Mouse (Mus musculus) stomach, embryonic 15.5 days (tissue): ENCODE measurements around the gene Rufy3. TPM values are rescaled to one million over a fixed set of nuclear protein-coding genes. Genes with fewer than 3 reads are reported as not detected.
"Not testable (repeated sequence)": the region's sequence is repeated elsewhere in the genome, so short reads cannot be mapped to it uniquely, and the experiment has no call there.

Source experiments
- ATAC-seq: fragments of 200-750 bp; cut with Nextera tagmentation; 2 replicates; pipeline ENCODE4 v1.8.0; 2017; ENCODE audit warnings: low read depth, moderate number of reproducible peaks, moderate TSS enrichment; ENCODE audit not compliant: insufficient read depth, low FRiP score
- H3K27ac ChIP-seq: fragments of 300-500 bp; sonication (generic); 2 replicates; pipeline ENCODE4 v1.5.1; 2015; ENCODE audit warnings: mild to moderate bottlenecking, inconsistent platforms
- H3K27me3 ChIP-seq: fragments of 300-500 bp; sonication (generic); replicated peaks from 2 replicates; pipeline ENCODE4 v1.6.1; 2015; ENCODE audit warnings: inconsistent platforms
- H3K36me3 ChIP-seq: fragments of 300-500 bp; sonication (generic); 2 replicates; pipeline ENCODE4 v1.6.1; 2015; ENCODE audit warnings: inconsistent platforms
- H3K4me1 ChIP-seq: fragments of 300-500 bp; sonication (generic); 2 replicates; pipeline ENCODE4 v1.6.1; 2015; ENCODE audit warnings: inconsistent platforms
- H3K4me2 ChIP-seq: fragments of 300-500 bp; sonication (generic); 2 replicates; pipeline ENCODE4 v1.6.1; 2015; ENCODE audit warnings: mild to moderate bottlenecking, inconsistent platforms
- H3K4me3 ChIP-seq: fragments of 300-500 bp; sonication (generic); replicated peaks from 2 replicates; pipeline ENCODE4 v1.5.1; 2015; ENCODE audit warnings: inconsistent platforms
- H3K9ac ChIP-seq: fragments of 300-500 bp; sonication (generic); 2 replicates; pipeline ENCODE4 v1.6.1; 2015; ENCODE audit warnings: inconsistent platforms
- H3K9me3 ChIP-seq: fragments of 300-500 bp; sonication (generic); 2 replicates; pipeline ENCODE4 v1.6.1; 2016; ENCODE audit warnings: inconsistent platforms
- WGBS: fragments of 180-500 bp; shearing (Covaris S2); methylation state at CpG from one replicate; pipeline ENCODE4 v1.1.7; 2015; 5-methylcytosine and 5-hydroxymethylcytosine counted together
- polyA plus RNA-seq: library from polyadenylated mRNA; unstranded; fragments of >200 nt; fragmentation: Nextera tagmentation; extraction: Ambion mirVana; gene quantifications from 2 replicates; pipeline ENCODE4 v1.2.1, GENCODE M21; 2015

Rufy3 gene
- 16.8 and 18.3 TPM in 2 replicates for polyA plus RNA-seq

- Histone ChIP-seq H3K27ac (peak within 1 kb of the TSS; percentile 90), H3K9ac (peak within 1 kb of the TSS; percentile 78), H3K4me3 (peak within 1 kb of the TSS; percentile 86), H3K9me3 (no peaks in the 10 kb centered on the region), H3K36me3 (0 out of 2 replicates have a peak, but pooled peaks cover 3% of the 10 kb centered on the region), H3K27me3 (no peaks in the 10 kb centered on the region), H3K4me2 (peak within 1 kb of the TSS; percentile 66), H3K4me1 (no peaks in the 10 kb centered on the region)
- ATAC-seq, result peak; percentile 93
- under 1% methylated on average over 64 of the region's 71 CpGs for WGBS
These were observed at the start of gene Rufy3 for GRCm38 (mm10) chr5:88564501-88565147. Rufy3 (plus strand) TSS chr5:88565040.

GRCm38 (mm10) chr5:88519232-88519631 is 45.6 kb upstream of the Rufy3 start:
- Histone ChIP-seq H3K36me3 (no peaks in the 10 kb centered on the region), H3K27ac (no peak overlapping the region), H3K9me3 (no peaks in the 10 kb centered on the region), H3K4me2 (no peak overlapping the region), H3K4me3 (no peak overlapping the region), H3K4me1 (no peaks in the 10 kb centered on the region), H3K9ac (no peak overlapping the region), H3K27me3 (no peaks in the 10 kb centered on the region)
- ATAC-seq, result no peak
- WGBS, result 3% methylated on average over 2 of the region's 2 CpGs

- Histone ChIP-seq H3K36me3 (no peaks in the 10 kb centered on the region), H3K4me1 (no peaks in the 10 kb centered on the region), H3K27me3 (no peaks in the 10 kb centered on the region), H3K9ac (no peak within 1 kb of the TSS), H3K27ac (no peak within 1 kb of the TSS), H3K4me3 (no peak within 1 kb of the TSS), H3K9me3 (no peaks in the 10 kb centered on the region), H3K4me2 (no peak within 1 kb of the TSS)
- WGBS, result 83% methylated on average over 3 of the region's 3 CpGs
- ATAC-seq, result no peak
These were observed 37.2 kb upstream of the Rufy3 start, which contains the start of gene Jchain for GRCm38 (mm10) chr5:88527657-88528056. Jchain (minus strand) TSS chr5:88527891.

GRCm38 (mm10) chr5:88530908-88531307 is 33.9 kb upstream of the Rufy3 start:
- no peak for ATAC-seq
- H3K27me3 ChIP-seq, result no peaks in the 10 kb centered on the region
- no peak overlapping the region for H3K4me2 ChIP-seq
- H3K4me3 ChIP-seq, result no peak overlapping the region
- no peaks in the 10 kb centered on the region for H3K9me3 ChIP-seq
- H3K36me3 ChIP-seq, result no peaks in the 10 kb centered on the region
- H3K9ac ChIP-seq, result no peak overlapping the region
- no peaks in the 10 kb centered on the region for H3K4me1 ChIP-seq
- peak overlapping the region; percentile 36 for H3K27ac ChIP-seq
- 59% methylated on average over 1 of the region's 1 CpGs for WGBS

GRCm38 (mm10) chr5:88534697-88535096 is 30.1 kb upstream of the Rufy3 start:
- Histone ChIP-seq H3K9me3 (no peaks in the 10 kb centered on the region), H3K36me3 (no peaks in the 10 kb centered on the region), H3K27ac (no peak overlapping the region), H3K4me3 (no peak overlapping the region), H3K4me2 (no peak overlapping the region), H3K4me1 (no peaks in the 10 kb centered on the region), H3K27me3 (no peaks in the 10 kb centered on the region), H3K9ac (no peak overlapping the region)
- no peak for ATAC-seq
- WGBS, result 66% methylated on average over 3 of the region's 3 CpGs

- ATAC-seq, result no peak
- H3K27ac ChIP-seq, result no peak overlapping the region
- H3K4me1 ChIP-seq, result no peaks in the 10 kb centered on the region
- no peak overlapping the region for H3K4me2 ChIP-seq
- H3K9me3 ChIP-seq, result no peaks in the 10 kb centered on the region
- no peak overlapping the region for H3K4me3 ChIP-seq
- no peaks in the 10 kb centered on the region for H3K36me3 ChIP-seq
- H3K9ac ChIP-seq, result no peak overlapping the region
- no peaks in the 10 kb centered on the region for H3K27me3 ChIP-seq
These were observed 24.0 kb upstream of the Rufy3 start for GRCm38 (mm10) chr5:88540845-88541244.

- no peak for ATAC-seq
- Histone ChIP-seq H3K4me1 (no peaks in the 10 kb centered on the region), H3K9ac (no peak overlapping the region), H3K4me3 (no peak overlapping the region), H3K9me3 (no peaks in the 10 kb centered on the region), H3K4me2 (no peak overlapping the region), H3K27me3 (no peaks in the 10 kb centered on the region), H3K27ac (no peak overlapping the region), H3K36me3 (no peaks in the 10 kb centered on the region)
- 57% methylated on average over 5 of the region's 5 CpGs for WGBS
These were observed 22.1 kb upstream of the Rufy3 start for GRCm38 (mm10) chr5:88542651-88543282.

- H3K4me2 ChIP-seq, H3K9ac ChIP-seq, H3K4me1 ChIP-seq, H3K27me3 ChIP-seq, H3K27ac ChIP-seq, H3K9me3 ChIP-seq, ATAC-seq, H3K4me3 ChIP-seq, H3K36me3 ChIP-seq: not testable (repeated sequence)
- 89% methylated on average over 1 of the region's 1 CpGs for WGBS
These were observed 20.4 kb upstream of the Rufy3 start for GRCm38 (mm10) chr5:88544411-88544810.

GRCm38 (mm10) chr5:88545536-88545935 is 19.3 kb upstream of the Rufy3 start:
- 85% methylated on average over 7 of the region's 7 CpGs for WGBS
- ATAC-seq, result no peak
- Histone ChIP-seq H3K36me3 (no peaks in the 10 kb centered on the region), H3K4me1 (no peaks in the 10 kb centered on the region), H3K27me3 (no peaks in the 10 kb centered on the region), H3K4me2 (no peak overlapping the region), H3K9ac (no peak overlapping the region), H3K9me3 (no peaks in the 10 kb centered on the region), H3K27ac (no peak overlapping the region), H3K4me3 (no peak overlapping the region)

GRCm38 (mm10) chr5:88553271-88554085 is 11.4 kb upstream of the Rufy3 start:
- no peaks in the 10 kb centered on the region for H3K36me3 ChIP-seq
- WGBS, result 8% methylated on average over 29 of the region's 29 CpGs

GRCm38 (mm10) chr5:88554086-88554886 is 10.6 kb upstream of the Rufy3 start, which contains the start of gene Utp3:
Utp3 (plus strand) TSS chr5:88554462.
- H3K27me3 ChIP-seq, result no peaks in the 10 kb centered on the region
- H3K4me3 ChIP-seq, result peak within 1 kb of the TSS; percentile 90

More at GRCm38 (mm10) chr5:88553271-88554085, 11.4 kb upstream of the Rufy3 start:
- no peaks in the 10 kb centered on the region for H3K27me3 ChIP-seq
- H3K9me3 ChIP-seq, result no peaks in the 10 kb centered on the region
- H3K4me3 ChIP-seq, result peak overlapping the region; percentile 90
- H3K9ac ChIP-seq, result peak overlapping the region; percentile 63; the same call in 1 of the 2 replicates
- peak; percentile 48; the same call in 1 of the 2 replicates for ATAC-seq
- peak overlapping the region; percentile 64 for H3K4me2 ChIP-seq
- peak overlapping the region; percentile 98 for H3K27ac ChIP-seq
- H3K4me1 ChIP-seq, result peaks cover 13% of the 10 kb centered on the region

More at GRCm38 (mm10) chr5:88554086-88554886, 10.6 kb upstream of the Rufy3 start, which contains the start of gene Utp3:
- Histone ChIP-seq H3K4me2 (peak within 1 kb of the TSS; percentile 92), H3K9ac (peak within 1 kb of the TSS; percentile 94), H3K9me3 (no peaks in the 10 kb centered on the region), H3K4me1 (peaks cover 13% of the 10 kb centered on the region), H3K36me3 (no peaks in the 10 kb centered on the region), H3K27ac (peak within 1 kb of the TSS; percentile 98)
- under 1% methylated on average over 76 of the region's 76 CpGs for WGBS
- peak; percentile 96 for ATAC-seq
